Mouse (Mus musculus) embryonic facial prominence, embryonic 14.5 days (tissue): ENCODE measurements at regions not wholly inside any gene's neighbourhood (a gene's known extent, or its start where the extent isn't known, plus 50 kb on each side); places are given as distances from the start of the nearest gene placed in this dataset.
A peak's percentile ranks its signal among the peaks of the same experiment; 100 is the strongest.
"Not testable (repeated sequence)": the region's sequence is repeated elsewhere in the genome, so short reads cannot be mapped to it uniquely, and the experiment has no call there.

Experiments used
- ATAC-seq: fragments of 200-750 bp; cut with Nextera tagmentation; 2 replicates; pipeline ENCODE4 v1.8.0; 2017; ENCODE audit warnings: low read depth, moderate number of reproducible peaks, moderate TSS enrichment
- DNase-seq: peaks from one replicate; pipeline ENCODE4 v3.0.0-alpha.2; 2015; ENCODE audit warnings: low spot score
- H3K27ac ChIP-seq: fragments of 300-500 bp; sonication (generic); replicated peaks from 2 replicates; pipeline ENCODE4 v1.5.1; 2014; ENCODE audit warnings: low read depth, mild to moderate bottlenecking, low read length, moderate library complexity
- H3K27me3 ChIP-seq: fragments of 300-500 bp; sonication (generic); replicated peaks from 2 replicates; pipeline ENCODE4 v1.6.1; 2014; ENCODE audit warnings: low read length; ENCODE audit not compliant: control insufficient read depth, insufficient read depth
- H3K36me3 ChIP-seq: fragments of 300-500 bp; sonication (generic); 2 replicates; pipeline ENCODE4 v1.6.1; 2014; ENCODE audit warnings: low read length, mixed read lengths; ENCODE audit not compliant: control insufficient read depth, insufficient read depth
- H3K4me1 ChIP-seq: fragments of 300-500 bp; sonication (generic); 2 replicates; pipeline ENCODE4 v1.6.1; 2014; ENCODE audit warnings: antibody characterized with exemption, low read length; ENCODE audit not compliant: control insufficient read depth, insufficient read depth
- H3K4me2 ChIP-seq: fragments of 300-500 bp; sonication (generic); 2 replicates; pipeline ENCODE4 v1.6.1; 2014; ENCODE audit warnings: low read depth, mild to moderate bottlenecking, low read length, moderate library complexity, mixed read lengths
- H3K4me3 ChIP-seq: fragments of 300-500 bp; sonication (generic); 2 replicates; pipeline ENCODE4 v1.5.1; 2014; ENCODE audit warnings: low read depth, mild to moderate bottlenecking, low read length
- H3K9ac ChIP-seq: fragments of 300-500 bp; sonication (generic); 2 replicates; pipeline ENCODE4 v1.6.1; 2014; ENCODE audit warnings: low read depth, mild to moderate bottlenecking, low read length, moderate library complexity, mixed read lengths
- H3K9me3 ChIP-seq: fragments of 300-500 bp; sonication (generic); 2 replicates; pipeline ENCODE4 v1.6.1; 2016; ENCODE audit warnings: low read length; ENCODE audit not compliant: control insufficient read depth
- WGBS: fragments of 180-500 bp; shearing (Covaris S2); extraction: QIAGEN DNeasy Blood & Tissue Kit; methylation state at CpG from one replicate; pipeline ENCODE4 v1.1.7; 2014; 5-methylcytosine and 5-hydroxymethylcytosine counted together

DNA sequence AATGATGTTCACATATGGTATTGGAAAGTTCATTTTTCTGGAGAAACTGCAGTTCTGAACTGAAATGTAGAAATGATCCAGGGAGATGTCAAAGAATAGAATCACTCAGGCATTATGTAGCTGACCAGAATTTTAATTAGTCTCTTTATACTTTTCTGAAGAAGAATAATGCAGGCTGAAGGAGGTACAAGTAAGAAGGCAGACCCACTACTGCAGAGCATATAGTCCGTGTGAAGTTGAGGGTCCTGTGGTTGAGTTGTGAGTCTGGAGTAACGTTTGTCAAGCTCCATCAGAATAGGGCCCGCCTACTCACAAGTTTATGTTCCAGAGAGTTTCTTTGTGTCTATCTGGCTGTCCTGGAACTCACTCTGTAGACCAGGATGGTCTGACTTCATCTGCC lies 575.8 kb upstream of the Cobl start:
- no peak for ATAC-seq
- H3K27ac ChIP-seq: no peak overlapping the region
- WGBS: 73% methylated on average over 3 of the region's 3 CpGs
- no peak overlapping the region for H3K4me3 ChIP-seq
- H3K27me3 ChIP-seq: no peaks in the 10 kb centered on the region
- H3K9ac ChIP-seq: no peak overlapping the region
- no peaks in the 10 kb centered on the region for H3K4me1 ChIP-seq
- H3K9me3 ChIP-seq: no peaks in the 10 kb centered on the region
- no peak overlapping the region for H3K4me2 ChIP-seq
- no peaks in the 10 kb centered on the region for H3K36me3 ChIP-seq
- DNase-seq: no peak

GRCm38 (mm10) chr11:13032464-13032863 lies 567.7 kb upstream of the Cobl start:
- H3K27me3 ChIP-seq: no peaks in the 10 kb centered on the region
- H3K4me2 ChIP-seq: no peak overlapping the region
- H3K9ac ChIP-seq: no peak overlapping the region
- DNase-seq (no peak), ATAC-seq (no peak)
- no peaks in the 10 kb centered on the region for H3K36me3 ChIP-seq
- WGBS: 79% methylated on average over 2 of the region's 2 CpGs
- no peaks in the 10 kb centered on the region for H3K4me1 ChIP-seq
- no peak overlapping the region for H3K4me3 ChIP-seq
- H3K27ac ChIP-seq: no peak overlapping the region
- no peaks in the 10 kb centered on the region for H3K9me3 ChIP-seq

GRCm38 (mm10) chr11:13008838-13009237 lies 544.1 kb upstream of the Cobl start:
- H3K36me3 ChIP-seq, H3K4me2 ChIP-seq, H3K9me3 ChIP-seq, H3K9ac ChIP-seq, H3K27ac ChIP-seq, H3K4me1 ChIP-seq, ATAC-seq, H3K27me3 ChIP-seq, DNase-seq, H3K4me3 ChIP-seq: not testable (repeated sequence)
- 44% methylated on average over 5 of the region's 5 CpGs for whole genome bisulfite sequencing

GRCm38 (mm10) chr11:13006461-13006961 lies 541.8 kb upstream of the Cobl start:
- H3K27me3 ChIP-seq, H3K4me3 ChIP-seq, H3K9ac ChIP-seq, H3K36me3 ChIP-seq, ATAC-seq, DNase-seq, H3K4me1 ChIP-seq, H3K4me2 ChIP-seq, H3K27ac ChIP-seq, H3K9me3 ChIP-seq: not testable (repeated sequence)
- WGBS: 92% methylated on average over 1 of the region's 1 CpGs

GRCm38 (mm10) chr11:13005228-13005627 lies 540.5 kb upstream of the Cobl start:
- DNase-seq (peak; percentile 1), ATAC-seq (no peak)
- Histone ChIP-seq H3K27ac (no peak overlapping the region), H3K36me3 (no peaks in the 10 kb centered on the region), H3K9ac (no peak overlapping the region), H3K9me3 (no peaks in the 10 kb centered on the region), H3K4me1 (no peaks in the 10 kb centered on the region), H3K27me3 (no peaks in the 10 kb centered on the region), H3K4me3 (no peak overlapping the region), H3K4me2 (no peak overlapping the region)
- 70% methylated on average over 1 of the region's 1 CpGs for WGBS

DNA sequence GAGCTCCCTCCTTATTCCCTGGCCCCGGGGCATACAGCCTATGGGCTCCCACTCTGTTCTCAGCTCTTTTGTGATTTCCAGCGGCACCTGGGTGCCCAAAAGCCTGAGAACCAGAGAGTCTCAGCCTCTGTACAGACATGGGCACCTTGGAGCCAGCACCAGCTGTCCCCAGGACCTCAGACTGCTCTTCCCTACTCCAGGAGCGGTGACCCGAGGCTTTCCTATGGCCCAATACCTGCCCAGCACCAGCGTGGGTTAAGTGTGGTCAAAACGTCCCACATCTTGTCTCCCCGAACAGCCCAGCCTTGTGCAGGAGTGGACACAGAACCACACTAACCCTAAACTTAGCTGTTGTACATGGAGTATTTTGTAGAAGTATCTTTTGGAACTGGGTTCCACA lies 534.5 kb upstream of the Cobl start:
- H3K9ac ChIP-seq: no peak overlapping the region
- no peaks in the 10 kb centered on the region for H3K36me3 ChIP-seq
- H3K4me3 ChIP-seq: no peak overlapping the region
- H3K9me3 ChIP-seq: no peaks in the 10 kb centered on the region
- H3K4me2 ChIP-seq: no peak overlapping the region
- H3K4me1 ChIP-seq: no peaks in the 10 kb centered on the region
- no peak overlapping the region for H3K27ac ChIP-seq
- 79% methylated on average over 7 of the region's 7 CpGs for WGBS
- DNase-seq (no peak), ATAC-seq (no peak)
- no peaks in the 10 kb centered on the region for H3K27me3 ChIP-seq
